8 mouse cellular contexts compared by ENCODE assay signal in the genomic region with DNA sequence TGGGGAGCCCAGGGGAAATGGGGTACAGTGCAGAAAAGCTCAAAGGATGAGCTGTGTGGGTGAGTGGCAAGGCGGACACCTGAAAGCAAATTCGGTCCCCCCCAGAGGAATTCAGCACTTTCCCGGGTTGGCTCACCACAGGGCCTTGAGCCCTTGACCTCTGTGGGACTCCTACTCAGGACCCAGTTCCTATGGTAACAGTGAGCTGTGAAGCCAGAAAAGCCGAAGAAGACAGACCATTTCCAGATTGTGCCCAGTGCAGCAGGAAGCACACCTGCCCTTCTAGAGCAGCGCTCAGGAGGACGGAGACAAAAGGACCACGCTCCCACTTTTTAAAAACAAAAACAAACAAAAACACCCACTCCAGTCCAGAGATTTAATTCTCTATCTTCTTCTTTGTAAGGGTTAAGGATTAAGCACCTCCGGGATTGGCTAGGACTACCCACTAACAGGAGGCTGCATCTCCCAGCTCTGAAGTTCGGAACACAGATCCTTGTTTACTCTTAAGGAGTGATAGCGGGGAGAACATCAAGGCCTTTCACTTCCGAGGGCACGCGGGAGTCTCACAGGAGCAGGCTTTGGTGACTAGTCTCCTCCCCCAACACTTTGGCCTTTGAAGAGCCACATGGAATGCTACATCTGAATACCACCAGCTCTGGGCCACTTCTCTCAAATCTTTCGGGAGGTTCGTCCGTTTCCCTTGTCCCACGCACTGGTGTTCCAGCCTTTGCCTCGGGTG. TPM values are rescaled to one million over a fixed set of nuclear protein-coding genes. Genes with fewer than 3 reads are reported as not detected.
A peak's percentile ranks its signal among the peaks of the same experiment; 100 is the strongest.
DNase-seq lines count a peak whose midpoint lies in the region; ATAC-seq and TF ChIP-seq lines count a peak whose summit lies in the region.

No protein-coding gene starts in this region.

- peak overlapping the region; percentile 60 for H3K4me3 ChIP-seq in heart, embryonic 10.5 days
- H3K4me3 ChIP-seq in hindbrain, postnatal 0 days (ENCODE audit: low read length): peak overlapping the region; percentile 30
- peak overlapping the region; percentile 35 for H3K4me3 ChIP-seq in lung, postnatal 0 days (ENCODE audit: low read depth, low read length)
- H3K4me3 ChIP-seq in stomach, postnatal 0 days (ENCODE audit: low read depth, low read length): peak overlapping the region; percentile 34

- H3K27ac ChIP-seq in heart, embryonic 10.5 days: peak overlapping the region; percentile 78
- H3K27ac ChIP-seq in hindbrain, postnatal 0 days: no peak overlapping the region
- H3K27ac ChIP-seq in lung, postnatal 0 days (ENCODE audit: low read length): no peak overlapping the region
- H3K27ac ChIP-seq in stomach, postnatal 0 days (replicated peaks): no peak overlapping the region

- peaks cover 58% of the 10 kb centered on the region for H3K4me1 ChIP-seq in heart, embryonic 10.5 days
- 0 out of 2 replicates have a peak, but pooled peaks cover 6% of the 10 kb centered on the region for H3K4me1 ChIP-seq in hindbrain, postnatal 0 days (ENCODE audit: insufficient read depth, low read length)
- H3K4me1 ChIP-seq in lung, postnatal 0 days (ENCODE audit: insufficient read depth, low read depth, low read length): peaks cover 14% of the 10 kb centered on the region; the same call in 1 of the 2 replicates
- 0 out of 2 replicates have a peak, but pooled peaks cover 3% of the 10 kb centered on the region for H3K4me1 ChIP-seq in stomach, postnatal 0 days (replicated peaks; ENCODE audit: control insufficient read depth, insufficient read depth)

- H3K4me2 ChIP-seq in hindbrain, postnatal 0 days (ENCODE audit: low read depth, low read length): peak overlapping the region; percentile 61
- H3K4me2 ChIP-seq in lung, postnatal 0 days (replicated peaks; ENCODE audit: low read depth, low read length): peak overlapping the region; percentile 66
- H3K4me2 ChIP-seq in stomach, postnatal 0 days (replicated peaks; ENCODE audit: low read depth): peak overlapping the region; percentile 71

- TF ChIP-seq EP300 in lung, postnatal 0 days (IDR thresholded peaks at IDR 0.05): no peak
- no peak for TF ChIP-seq EP300 in stomach, postnatal 0 days (optimal IDR thresholded peaks at IDR 0.05)

- ATAC-seq in hindbrain, postnatal 0 days: no peak
- ATAC-seq in lung, postnatal 0 days: peak; percentile 47
- no peak for ATAC-seq in stomach, postnatal 0 days (ENCODE audit: low FRiP score, low TSS enrichment)

- intact Hi-C loops in heart, postnatal 14 days (cut with DNase I): no loop called here

- H3K27me3 ChIP-seq in heart, embryonic 10.5 days (ENCODE audit: insufficient read depth, poor library complexity, severe bottlenecking): peaks cover 25% of the 10 kb centered on the region; the same call in 1 of the 2 replicates
- H3K27me3 ChIP-seq in hindbrain, postnatal 0 days (ENCODE audit: insufficient read depth, low read length): no peaks in the 10 kb centered on the region
- H3K27me3 ChIP-seq in lung, postnatal 0 days (replicated peaks; ENCODE audit: insufficient read depth, low read length): no peaks in the 10 kb centered on the region
- H3K27me3 ChIP-seq in stomach, postnatal 0 days (ENCODE audit: control insufficient read depth, insufficient read depth, low read length): no peaks in the 10 kb centered on the region

- H3K36me3 ChIP-seq in heart, embryonic 10.5 days: no peaks in the 10 kb centered on the region
- no peaks in the 10 kb centered on the region for H3K36me3 ChIP-seq in hindbrain, postnatal 0 days (ENCODE audit: insufficient read depth, low read length)
- H3K36me3 ChIP-seq in lung, postnatal 0 days (ENCODE audit: insufficient read depth, low read length): no peaks in the 10 kb centered on the region
- H3K36me3 ChIP-seq in stomach, postnatal 0 days (ENCODE audit: control insufficient read depth, insufficient read depth, low read length): no peaks in the 10 kb centered on the region

- WGBS in heart, embryonic 10.5 days: 5% methylated on average over 18 of the region's 18 CpGs
- WGBS in hindbrain, postnatal 0 days: 10% methylated on average over 18 of the region's 18 CpGs
- WGBS in lung, postnatal 0 days: 8% methylated on average over 18 of the region's 18 CpGs
- WGBS in stomach, postnatal 0 days: 18% methylated on average over 18 of the region's 18 CpGs

- H3K9me3 ChIP-seq in heart, embryonic 10.5 days: no peaks in the 10 kb centered on the region
- no peaks in the 10 kb centered on the region for H3K9me3 ChIP-seq in hindbrain, postnatal 0 days (ENCODE audit: low read length)
- no peaks in the 10 kb centered on the region for H3K9me3 ChIP-seq in lung, postnatal 0 days (ENCODE audit: low read length)
- H3K9me3 ChIP-seq in stomach, postnatal 0 days (ENCODE audit: control insufficient read depth, low read length): no peaks in the 10 kb centered on the region

- H3K9ac ChIP-seq in hindbrain, postnatal 0 days (replicated peaks; ENCODE audit: low read length): 0 out of 2 replicates have a peak overlapping the region, but pooled peaks have one; percentile 17
- H3K9ac ChIP-seq in lung, postnatal 0 days (replicated peaks; ENCODE audit: low read depth): 0 out of 2 replicates have a peak overlapping the region, but pooled peaks have one; percentile 16
- H3K9ac ChIP-seq in stomach, postnatal 0 days (ENCODE audit: low read length): 0 out of 2 replicates have a peak overlapping the region, but pooled peaks have one; percentile 47

- no peak for DNase-seq in heart, embryonic 10.5 days (ENCODE audit: low spot score)
- no peak for DNase-seq in heart, postnatal 14 days
- peak; percentile 55 for DNase-seq in embryo, embryonic 9.5 days (ENCODE audit: extremely low spot score)
- DNase-seq in hindbrain, postnatal 0 days (ENCODE audit: low spot score): peak; percentile 32
- peak; percentile 74 for DNase-seq in lung, postnatal 0 days (ENCODE audit: low spot score)
- no peak for DNase-seq in stomach, postnatal 0 days (ENCODE audit: low spot score)
- no peak for DNase-seq in thymus, postnatal 25 days
- DNase-seq in cerebellum, adult 9-10 months: no peak

- no peak for TF ChIP-seq CTCF in hindbrain, postnatal 0 days (IDR thresholded peaks at IDR 0.05; ENCODE audit: low read depth)
- no peak for TF ChIP-seq CTCF in lung, postnatal 0 days (IDR thresholded peaks at IDR 0.05)
- TF ChIP-seq CTCF in stomach, postnatal 0 days (IDR thresholded peaks at IDR 0.05; ENCODE audit: low read depth): no peak

RNA-seq across cellular contexts. Expression of a gene that starts 31.0 kb away (rescaled TPM):
- 2.4 and 3.9 TPM in 2 replicates for polyA plus RNA-seq in heart, embryonic 10.5 days (2016; fragmentation: Nextera tagmentation; extraction: Ambion mirVana)
- total RNA-seq in heart, postnatal 14 days (2021): 10 to 100 TPM; 15.4 to 16.5 TPM
- 51.6 and 57.3 TPM in 2 replicates for total RNA-seq in hindbrain, postnatal 0 days (2014; rRNA removed)
- polyA plus RNA-seq in hindbrain, postnatal 0 days (2015; fragmentation: Nextera tagmentation; extraction: Ambion mirVana): 2.0 and 2.7 TPM in 2 replicates
- 3.9 and 4.5 TPM in 2 replicates for polyA plus RNA-seq in lung, postnatal 0 days (2015; fragmentation: Nextera tagmentation; extraction: Ambion mirVana)
- 2.9 TPM in 2 replicates for polyA plus RNA-seq in stomach, postnatal 0 days (2015; fragmentation: Nextera tagmentation; extraction: Ambion mirVana)

RNA-seq across cellular contexts. Expression of a gene that starts 31.0 kb away (rescaled TPM):
- polyA plus RNA-seq in heart, embryonic 10.5 days (2016; fragmentation: Nextera tagmentation; extraction: Ambion mirVana): 27.2 and 27.4 TPM in 2 replicates
- 10 to 100 TPM; 54.8 to 64.1 TPM for total RNA-seq in heart, postnatal 14 days (2021)
- total RNA-seq in hindbrain, postnatal 0 days (2014; rRNA removed): 40.9 and 41.8 TPM in 2 replicates
- 30.8 and 32.2 TPM in 2 replicates for polyA plus RNA-seq in hindbrain, postnatal 0 days (2015; fragmentation: Nextera tagmentation; extraction: Ambion mirVana)
- 60.7 and 66.4 TPM in 2 replicates for polyA plus RNA-seq in lung, postnatal 0 days (2015; fragmentation: Nextera tagmentation; extraction: Ambion mirVana)
- 80.7 and 90.5 TPM in 2 replicates for polyA plus RNA-seq in stomach, postnatal 0 days (2015; fragmentation: Nextera tagmentation; extraction: Ambion mirVana)

Comparison
In these comparisons a context has a peak if more than half of its experiments do, and no peak if none do; other contexts are left out.
1. DNase-seq: peak in embryo, embryonic 9.5 days (single experiment), hindbrain, postnatal 0 days (single experiment) and lung, postnatal 0 days (single experiment); none in heart, embryonic 10.5 days (single experiment), heart, postnatal 14 days (0 of 2), stomach, postnatal 0 days (single experiment), thymus, postnatal 25 days (single experiment) and cerebellum, adult 9-10 months (single experiment).
2. Peak in every context shown above with its lines, with median percentiles within 50 percentile points of each other: H3K4me3 ChIP-seq, H3K4me2 ChIP-seq and H3K9ac ChIP-seq.